Mouse (Mus musculus) retina, adult 2 months (tissue): ENCODE measurements at regions not wholly inside any gene's neighbourhood (a gene's known extent, or its start where the extent isn't known, plus 50 kb on each side); places are given as distances from the start of the nearest gene placed in this dataset.
"Not testable (repeated sequence)": the region's sequence is repeated elsewhere in the genome, so short reads cannot be mapped to it uniquely, and the experiment has no call there.

Experiments used
- DNase-seq: peaks from one replicate; pipeline ENCODE4 v3.0.0-alpha.2; 2012; ENCODE audit warnings: low read depth, low spot score

DNA sequence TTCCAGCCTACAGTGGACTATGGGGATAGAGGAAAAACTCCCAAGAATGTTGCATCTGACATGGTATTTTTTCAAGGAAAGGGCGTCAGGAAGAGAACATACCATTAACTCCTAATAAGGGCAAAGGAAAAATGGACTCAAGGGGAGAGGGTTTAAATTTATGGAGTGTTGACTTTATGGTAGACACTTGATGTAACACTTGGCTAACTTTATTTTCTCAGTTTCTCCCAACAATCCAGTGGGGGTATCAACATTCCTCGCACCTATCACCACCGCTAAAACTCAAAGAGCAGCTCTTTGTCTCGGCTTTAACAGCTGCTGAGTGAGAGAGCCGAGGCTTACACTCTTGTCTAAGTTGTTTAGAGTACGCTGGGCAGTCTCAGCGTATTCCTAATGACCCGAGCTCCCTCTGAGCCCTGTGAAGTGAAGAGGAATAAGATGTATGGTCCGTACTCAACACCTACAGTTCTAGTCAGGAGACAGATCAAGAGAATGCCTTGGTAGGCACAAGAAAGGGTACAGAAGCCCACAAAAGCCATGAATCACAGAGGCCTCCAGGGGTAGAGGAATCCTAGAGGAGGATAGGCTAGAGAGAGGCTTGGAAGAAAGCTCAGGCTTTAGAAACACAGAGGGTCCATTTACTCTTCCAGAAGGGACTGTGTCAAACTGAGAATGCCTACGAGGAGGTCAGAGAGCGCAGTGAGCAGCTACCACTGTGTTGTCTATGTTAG, 236.4 kb downstream of the Gm5426 start:
- DNase-seq: no peak

GRCm38 (mm10) chr10:96373481-96373880, 237.1 kb downstream of the Gm5426 start:
- DNase-seq: no peak

- no peak for DNase-seq
Observed at GRCm38 (mm10) chr10:96374293-96375069, 238.1 kb downstream of the Gm5426 start.

DNA sequence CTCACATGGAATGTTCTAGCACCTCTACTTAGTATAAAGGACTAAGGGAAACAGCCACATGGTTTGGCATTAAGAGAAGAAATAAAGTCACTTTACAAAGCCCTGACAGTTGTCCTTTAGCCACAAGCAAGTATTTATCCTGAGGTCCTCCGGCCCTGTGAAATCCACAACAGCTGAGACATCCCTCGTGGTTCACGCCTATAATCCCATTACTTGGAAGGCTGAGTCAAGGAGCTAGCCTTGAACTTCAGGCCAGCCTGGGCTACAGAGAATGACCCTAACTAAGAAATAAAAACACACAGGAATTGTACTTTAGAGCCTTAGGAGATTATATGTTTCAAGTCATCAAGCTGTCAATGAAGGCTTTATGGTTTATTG, 238.7 kb downstream of the Gm5426 start:
- DNase-seq: no peak

DNA sequence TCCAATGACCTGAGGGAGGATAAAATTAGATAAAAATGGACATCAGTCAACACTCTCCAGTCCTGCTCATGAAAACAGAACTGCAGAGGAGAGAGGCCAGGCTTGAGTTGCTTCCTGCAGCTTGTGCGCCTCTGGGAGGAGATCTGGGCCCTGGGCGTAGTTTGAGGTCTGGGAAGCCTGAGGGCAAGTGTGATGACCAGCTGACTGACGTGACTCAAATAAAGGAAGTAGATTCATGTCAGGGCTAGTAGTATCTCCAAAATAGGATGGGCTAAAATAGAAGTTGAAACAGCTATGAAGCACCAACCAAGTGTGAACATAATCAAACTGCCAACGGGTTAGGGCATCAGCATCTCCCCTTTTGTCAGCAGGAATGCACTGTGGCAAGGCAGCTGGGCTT, 239.3 kb upstream of the Btg1 start:
- no peak for DNase-seq

DNA sequence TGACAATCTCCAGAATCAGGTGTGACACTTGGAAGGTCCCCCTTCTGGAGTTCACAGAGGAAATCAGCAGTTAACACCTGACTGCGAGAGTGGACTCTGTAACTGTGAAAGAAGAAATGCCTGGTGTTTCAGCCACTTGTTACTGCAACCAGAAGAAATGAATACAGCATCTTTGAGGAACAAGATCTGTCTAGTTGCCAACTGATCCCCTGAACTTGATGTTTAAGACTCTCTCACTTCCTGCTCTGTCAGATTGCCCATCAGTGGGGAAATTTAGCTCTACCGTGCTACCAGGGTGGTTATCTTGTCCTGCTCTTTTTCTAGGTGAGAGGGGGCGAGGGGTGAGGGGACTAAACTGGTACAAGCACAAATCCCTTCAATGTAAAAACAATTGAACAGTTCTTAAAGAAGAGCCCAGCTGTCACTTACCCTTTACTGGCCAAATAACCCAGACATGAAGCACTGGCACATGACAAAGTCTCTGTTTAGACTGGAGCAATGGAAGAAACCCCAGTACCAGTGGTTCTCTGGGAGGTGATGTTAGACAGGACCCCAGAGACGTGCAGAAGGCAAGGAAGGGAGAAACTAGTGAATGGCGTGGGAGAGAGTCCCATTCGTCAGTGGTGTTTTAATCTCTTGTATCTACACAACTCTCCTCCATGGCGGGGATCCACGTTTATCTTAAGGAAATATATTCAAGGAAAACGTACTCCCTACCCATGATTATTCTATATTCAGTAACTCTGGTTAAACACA, 237.6 kb upstream of the Btg1 start:
- DNase-seq: no peak

GRCm38 (mm10) chr10:96381664-96382063, 235.1 kb upstream of the Btg1 start:
- no peak for DNase-seq

DNA sequence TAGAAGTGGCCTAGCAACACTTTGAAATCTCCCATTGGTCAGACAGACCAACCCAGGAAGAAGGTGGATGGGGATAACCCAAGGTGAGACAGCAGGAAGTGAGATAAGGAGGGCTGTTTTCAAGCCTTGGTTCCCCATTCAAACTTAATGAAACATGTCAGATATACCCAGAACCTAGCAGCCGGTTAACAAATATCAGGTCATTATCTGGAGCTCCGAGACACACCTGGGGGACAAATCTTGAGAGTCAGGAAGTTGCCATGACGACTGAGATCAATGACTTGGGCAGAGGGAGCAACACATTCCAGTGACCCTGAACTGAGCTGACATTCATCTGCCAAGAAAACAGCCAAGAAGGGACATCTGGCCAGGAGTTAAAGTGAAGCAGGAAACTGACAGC, 225.1 kb upstream of the Btg1 start:
- DNase-seq: no peak

- no peak for DNase-seq
Observed at GRCm38 (mm10) chr10:96392836-96393235, 224.0 kb upstream of the Btg1 start.

DNA sequence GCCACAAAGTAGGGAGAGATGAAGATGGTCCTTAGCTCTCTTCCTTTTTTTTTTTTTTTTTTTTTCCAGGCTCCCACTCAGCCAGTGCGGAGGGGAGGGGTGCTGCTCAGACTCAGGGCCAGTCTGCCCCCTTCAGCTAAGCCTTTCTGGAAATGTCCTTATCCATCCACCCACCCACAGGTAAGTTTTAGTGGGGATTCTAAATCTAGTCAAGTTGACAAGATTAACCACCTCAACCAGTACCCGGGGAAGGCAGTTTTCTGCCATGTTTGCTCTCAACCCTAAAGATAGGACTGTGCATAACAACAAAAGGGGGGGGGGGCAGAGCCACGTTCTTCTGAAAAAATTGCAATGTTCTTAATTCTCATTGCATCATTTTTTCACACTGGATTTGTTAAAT, 222.6 kb upstream of the Btg1 start:
- no peak for DNase-seq

DNA sequence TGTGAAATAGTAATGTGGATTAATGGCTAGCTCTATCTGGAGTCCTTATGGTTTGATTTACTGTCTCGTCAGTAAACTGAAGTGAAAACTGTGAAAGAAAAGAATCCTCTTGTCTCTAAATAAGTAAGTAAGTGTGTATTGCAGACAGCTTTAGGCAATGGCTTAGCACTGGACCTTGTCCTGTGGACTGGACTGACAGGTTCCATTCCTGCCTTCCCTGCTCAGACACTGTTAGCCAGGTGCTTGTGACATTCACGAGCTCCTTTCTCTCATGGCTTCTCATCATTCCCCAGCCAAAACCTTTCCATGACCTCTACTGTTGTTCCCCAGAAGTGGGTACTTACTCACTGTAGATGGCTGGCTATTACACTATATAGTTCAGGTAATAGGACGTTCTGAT, 221.8 kb upstream of the Btg1 start:
- DNase-seq: no peak

DNA sequence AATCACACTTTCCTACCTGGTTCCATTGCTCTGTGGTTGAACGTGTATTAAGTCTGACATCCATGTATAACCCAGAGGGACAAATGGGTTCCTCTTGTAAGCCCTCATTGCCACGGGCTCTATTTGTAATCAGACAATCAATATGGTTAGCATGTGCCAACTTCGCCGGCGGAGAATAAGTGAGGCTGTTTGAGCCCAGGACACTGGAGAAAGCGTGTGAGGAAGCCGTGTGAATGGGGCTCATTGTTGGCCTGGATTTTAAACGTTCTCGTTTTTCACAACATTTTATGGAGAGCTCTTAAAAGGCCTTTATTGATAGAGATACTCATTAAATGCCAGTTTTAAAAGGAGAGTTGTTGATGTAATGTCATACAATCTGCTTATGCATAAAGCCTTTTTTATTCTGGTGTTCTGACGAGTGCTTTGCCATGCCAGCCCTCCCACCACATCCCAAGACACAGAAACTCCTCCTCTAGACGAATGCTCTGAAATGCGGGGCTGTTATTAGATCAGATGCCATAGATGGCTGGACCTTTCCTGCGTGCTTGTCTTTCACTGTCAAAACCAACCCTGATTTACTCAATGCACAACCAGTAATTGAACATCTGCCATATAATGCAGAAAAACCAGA, 218.8 kb upstream of the Btg1 start:
- DNase-seq: no peak

DNA sequence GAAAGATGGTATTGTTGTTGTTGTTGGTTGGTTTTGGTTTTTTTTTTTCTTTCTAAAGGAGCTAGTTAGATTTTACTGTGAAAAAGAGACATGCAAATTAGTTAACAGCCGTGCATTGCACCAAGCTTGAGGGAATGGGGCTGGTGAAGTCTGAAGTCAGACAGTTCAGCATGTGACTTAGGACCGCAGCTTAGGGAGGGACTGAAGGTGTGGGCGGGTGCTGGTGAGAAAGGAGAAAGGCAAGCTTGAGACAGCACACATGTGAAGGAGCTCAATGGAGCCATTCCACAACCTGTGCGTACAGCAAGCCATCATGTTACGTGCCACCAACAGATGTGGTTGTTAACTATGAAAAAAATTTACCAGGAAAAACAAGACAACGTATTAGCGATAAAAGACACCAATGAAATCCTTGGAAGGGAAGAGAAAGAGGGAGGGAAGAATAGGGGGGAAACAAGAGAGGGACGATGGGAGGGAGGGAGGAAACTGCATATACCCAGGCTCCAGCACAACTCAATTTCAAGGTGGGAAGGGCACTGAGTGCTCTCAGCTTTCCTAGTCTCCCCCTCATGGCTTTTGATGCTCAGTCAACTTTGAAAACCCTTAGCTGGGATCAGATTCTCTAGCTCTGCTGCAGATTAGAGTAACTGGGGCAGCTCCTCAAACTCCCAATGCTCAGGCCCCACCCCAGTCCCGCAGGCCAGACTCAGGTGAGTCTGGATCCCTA, 218.1 kb upstream of the Btg1 start:
- no peak for DNase-seq

GRCm38 (mm10) chr10:96399636-96400400, 217.0 kb upstream of the Btg1 start:
- DNase-seq: no peak

GRCm38 (mm10) chr10:96400793-96401192, 216.0 kb upstream of the Btg1 start:
- DNase-seq: no peak

GRCm38 (mm10) chr10:96406306-96406705, 210.5 kb upstream of the Btg1 start:
- no peak for DNase-seq

GRCm38 (mm10) chr10:96407846-96408245, 209.0 kb upstream of the Btg1 start:
- no peak for DNase-seq

GRCm38 (mm10) chr10:96408250-96408649, 208.6 kb upstream of the Btg1 start:
- no peak for DNase-seq

- no peak for DNase-seq
Observed at GRCm38 (mm10) chr10:96410028-96410427, 206.8 kb upstream of the Btg1 start.

- no peak for DNase-seq
Observed at GRCm38 (mm10) chr10:96414807-96415206, 202.0 kb upstream of the Btg1 start.

DNA sequence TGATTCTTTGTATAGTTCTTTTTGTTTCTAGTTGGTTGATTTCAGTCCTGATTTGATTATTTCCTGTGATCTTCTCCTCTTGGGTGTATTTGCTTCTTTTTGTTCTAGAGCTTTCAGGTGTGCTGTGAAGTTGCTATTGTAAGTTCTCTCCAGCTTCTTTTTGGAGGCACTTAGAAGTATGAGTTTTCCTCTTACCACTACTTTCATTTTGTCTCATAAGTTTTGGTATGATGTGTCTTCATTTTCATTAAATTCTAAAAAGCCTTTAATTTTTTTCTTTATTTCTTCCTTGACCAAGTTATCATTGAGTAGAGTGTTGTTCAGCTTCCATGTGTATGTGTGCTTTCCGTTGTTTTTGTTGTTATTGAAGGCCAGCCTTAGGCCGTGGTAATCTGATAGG, 195.3 kb upstream of the Btg1 start:
- DNase-seq: not testable (repeated sequence)
